In the genomic region with DNA sequence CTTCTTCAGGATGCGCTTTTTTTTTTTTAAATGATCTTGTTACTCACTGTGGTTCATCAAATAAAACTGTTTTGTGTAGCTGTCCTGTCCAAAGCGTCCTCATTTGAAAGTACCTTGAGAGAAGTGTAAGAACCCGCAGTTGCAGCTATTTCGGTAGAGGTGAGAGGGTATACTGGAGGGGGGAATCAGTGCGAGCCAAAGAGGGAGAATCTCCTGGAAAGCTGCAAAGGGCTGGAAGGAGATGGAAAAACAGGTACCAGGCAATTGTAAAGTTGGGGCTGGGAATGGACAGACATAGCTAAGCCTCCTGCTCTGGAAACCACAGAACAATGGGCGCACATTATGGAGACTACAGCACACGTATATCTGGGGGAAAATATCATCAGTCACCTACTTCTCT, we compare ENCODE assay signal across 20 mouse cellular contexts. TPM values are rescaled to one million over a fixed set of nuclear protein-coding genes. Genes with fewer than 3 reads are reported as not detected.
DNase-seq lines count a peak whose midpoint lies in the region; ATAC-seq and TF ChIP-seq lines count a peak whose summit lies in the region.
"Had no signal": no experiment of that assay in that cellular context is flagged by ENCODE, and none has a peak within 500 bp of the region (broad histone marks: within the 10 kb centered on the region; RNA-seq: fewer than 3 reads in every experiment).

No protein-coding gene starts in this region.

- intact Hi-C loops in heart, postnatal 25 days (cut with DNase I): no loop called here

- no peak for ATAC-seq in lung, postnatal 0 days
- ATAC-seq in limb, embryonic 14.5 days (ENCODE audit: low FRiP score, low read depth): no peak
- ATAC-seq in frontal cortex, adult (ENCODE audit: low TSS enrichment): no peak
- ATAC-seq: forebrain, embryonic 15.5 days; midbrain, embryonic 13.5 days had no signal

- WGBS in kidney, adult 2 months: 64% methylated on average over 7 of the region's 7 CpGs
- WGBS in lung, postnatal 0 days: 44% methylated on average over 7 of the region's 7 CpGs
- WGBS in limb, embryonic 14.5 days: 73% methylated on average over 7 of the region's 7 CpGs

- H3K36me3 ChIP-seq in kidney, adult 2 months (ENCODE audit: control insufficient read depth, insufficient read depth, low read length): no peaks in the 10 kb centered on the region
- H3K36me3 ChIP-seq in lung, postnatal 0 days (ENCODE audit: insufficient read depth, low read length): no peaks in the 10 kb centered on the region
- H3K36me3 ChIP-seq in limb, embryonic 14.5 days (ENCODE audit: control insufficient read depth, insufficient read depth, low read length): no peaks in the 10 kb centered on the region
- H3K36me3 ChIP-seq: forebrain, embryonic 15.5 days; midbrain, embryonic 13.5 days had no signal

- no peak for TF ChIP-seq EP300 in lung, postnatal 0 days (IDR thresholded peaks at IDR 0.05)

- no peak overlapping the region for H3K9ac ChIP-seq in lung, postnatal 0 days (replicated peaks; ENCODE audit: low read depth)
- H3K9ac ChIP-seq in limb, embryonic 14.5 days (ENCODE audit: low read depth, low read length, severe bottlenecking): 0 out of 2 replicates have a peak overlapping the region, but pooled peaks have one; percentile 12
- H3K9ac ChIP-seq: forebrain, embryonic 15.5 days; midbrain, embryonic 13.5 days had no signal

- no peaks in the 10 kb centered on the region for H3K4me1 ChIP-seq in kidney, adult 2 months (ENCODE audit: control insufficient read depth, insufficient read depth, low read length)
- H3K4me1 ChIP-seq in lung, postnatal 0 days (ENCODE audit: insufficient read depth, low read depth, low read length): no peaks in the 10 kb centered on the region
- H3K4me1 ChIP-seq in limb, embryonic 14.5 days (ENCODE audit: control insufficient read depth, insufficient read depth, low read length): no peaks in the 10 kb centered on the region
- H3K4me1 ChIP-seq: forebrain, embryonic 15.5 days; midbrain, embryonic 13.5 days had no signal

- DNase-seq in heart, adult 11 months: peak; percentile 60
- no peak for DNase-seq in heart, postnatal 25 days (ENCODE audit: low spot score)
- DNase-seq in kidney, adult 2 months: no peak
- DNase-seq in kidney, postnatal 25 days: no peak
- no peak for DNase-seq in lung, postnatal 0 days (ENCODE audit: low spot score)
- no peak for DNase-seq in lung, adult 18-20 months
- DNase-seq in limb, embryonic 14.5 days (ENCODE audit: low spot score): no peak
- DNase-seq: adrenal gland, postnatal 36 days; cerebellum, postnatal 10 days; embryo, embryonic 11 days; gastrocnemius, postnatal 14 days; kidney, adult 18-20 months; layer of hippocampus, adult 9-11 months; liver; spleen, adult 18-20 months; thymus, postnatal 4 days had no signal

- TF ChIP-seq POLR2A in kidney, adult 2 months (IDR thresholded peaks at IDR 0.05; ENCODE audit: low read depth, low read length): no peak
- no peak for TF ChIP-seq POLR2A in limb, embryonic 14.5 days (IDR thresholded peaks at IDR 0.05; ENCODE audit: borderline replicate concordance, extremely low read depth, insufficient read depth, insufficient read length)

- peak overlapping the region; percentile 32 for H3K4me2 ChIP-seq in lung, postnatal 0 days (replicated peaks; ENCODE audit: low read depth, low read length)
- H3K4me2 ChIP-seq in limb, embryonic 14.5 days (replicated peaks; ENCODE audit: low read depth, low read length, severe bottlenecking): no peak overlapping the region
- H3K4me2 ChIP-seq: forebrain, embryonic 15.5 days; midbrain, embryonic 13.5 days had no signal

- H3K27ac ChIP-seq in kidney, adult 2 months (ENCODE audit: insufficient read depth, low read depth, low read length): peak overlapping the region; percentile 18; the same call in 1 of the 2 replicates
- no peak overlapping the region for H3K27ac ChIP-seq in lung, postnatal 0 days (ENCODE audit: low read length)
- no peak overlapping the region for H3K27ac ChIP-seq in limb, embryonic 14.5 days (replicated peaks; ENCODE audit: low read depth, low read length)
- H3K27ac ChIP-seq: forebrain, embryonic 15.5 days; macrophage; midbrain, embryonic 13.5 days had no signal

- no peaks in the 10 kb centered on the region for H3K27me3 ChIP-seq in kidney, adult 2 months (replicated peaks; ENCODE audit: control insufficient read depth, insufficient read depth, low read length)
- no peaks in the 10 kb centered on the region for H3K27me3 ChIP-seq in lung, postnatal 0 days (replicated peaks; ENCODE audit: insufficient read depth, low read length)
- no peaks in the 10 kb centered on the region for H3K27me3 ChIP-seq in limb, embryonic 14.5 days (ENCODE audit: control insufficient read depth, insufficient read depth, low read length)
- H3K27me3 ChIP-seq: forebrain, embryonic 15.5 days; midbrain, embryonic 13.5 days had no signal

- no peak overlapping the region; the same call in 1 of the 2 replicates for H3K4me3 ChIP-seq in kidney, adult 2 months (ENCODE audit: insufficient read depth, low read depth, low read length)
- peak overlapping the region; percentile 3; the same call in 1 of the 2 replicates for H3K4me3 ChIP-seq in lung, postnatal 0 days (ENCODE audit: low read depth, low read length)
- 0 out of 2 replicates have a peak overlapping the region, but pooled peaks have one; percentile 1 for H3K4me3 ChIP-seq in limb, embryonic 14.5 days (replicated peaks; ENCODE audit: low read length)
- H3K4me3 ChIP-seq: forebrain, embryonic 15.5 days; midbrain, embryonic 13.5 days had no signal

- H3K9me3 ChIP-seq in lung, postnatal 0 days (ENCODE audit: low read length): no peaks in the 10 kb centered on the region
- H3K9me3 ChIP-seq in limb, embryonic 14.5 days (ENCODE audit: control insufficient read depth, low read length): no peaks in the 10 kb centered on the region
- H3K9me3 ChIP-seq: forebrain, embryonic 15.5 days; midbrain, embryonic 13.5 days had no signal

- no peak for TF ChIP-seq CTCF in kidney, adult 2 months (conservative IDR thresholded peaks at IDR 0.05; ENCODE audit: insufficient read depth, insufficient read length, low read depth, low read length)
- no peak for TF ChIP-seq CTCF in lung, postnatal 0 days (IDR thresholded peaks at IDR 0.05)

RNA-seq across cellular contexts. Expression of gene Aplnr, which starts 3.8 kb away (rescaled TPM):
- total RNA-seq in heart, postnatal 25 days (2021): 10 to 100 TPM; 48.6 to 54.3 TPM
- 14.0 and 16.6 TPM in 2 replicates for polyA plus RNA-seq in kidney, adult 2 months (2012; rRNA removed)
- polyA plus RNA-seq in lung, postnatal 0 days (2015; fragmentation: Nextera tagmentation; extraction: Ambion mirVana): 84.1 and 90.6 TPM in 2 replicates
- polyA plus RNA-seq in limb, embryonic 14.5 days (2012; rRNA removed): 37.0 and 38.2 TPM in 2 replicates
- polyA plus RNA-seq in limb, embryonic 14.5 days (2014; fragmentation: Nextera tagmentation; extraction: Ambion mirVana): 47.3 and 47.9 TPM in 2 replicates
- polyA plus RNA-seq: macrophage had no signal

RNA-seq across cellular contexts. Expression of gene Lrrc55, which starts 57.2 kb away (rescaled TPM):
- total RNA-seq in heart, postnatal 25 days (2021): 1 to 10 TPM; 1.6 to 2.8 TPM
- 0.52 and 0.61 TPM in 2 replicates for polyA plus RNA-seq in kidney, adult 2 months (2012; rRNA removed)
- 0.10 and 0.25 TPM in 2 replicates for polyA plus RNA-seq in lung, postnatal 0 days (2015; fragmentation: Nextera tagmentation; extraction: Ambion mirVana)
- polyA plus RNA-seq in limb, embryonic 14.5 days (2012; rRNA removed): 1.3 and 1.7 TPM in 2 replicates
- polyA plus RNA-seq in limb, embryonic 14.5 days (2014; fragmentation: Nextera tagmentation; extraction: Ambion mirVana): 0.91 and 1.0 TPM in 2 replicates
- polyA plus RNA-seq: macrophage had no signal
